Mouse (Mus musculus): ENCODE results near the gene Pltp.

The Pltp gene

DNA sequence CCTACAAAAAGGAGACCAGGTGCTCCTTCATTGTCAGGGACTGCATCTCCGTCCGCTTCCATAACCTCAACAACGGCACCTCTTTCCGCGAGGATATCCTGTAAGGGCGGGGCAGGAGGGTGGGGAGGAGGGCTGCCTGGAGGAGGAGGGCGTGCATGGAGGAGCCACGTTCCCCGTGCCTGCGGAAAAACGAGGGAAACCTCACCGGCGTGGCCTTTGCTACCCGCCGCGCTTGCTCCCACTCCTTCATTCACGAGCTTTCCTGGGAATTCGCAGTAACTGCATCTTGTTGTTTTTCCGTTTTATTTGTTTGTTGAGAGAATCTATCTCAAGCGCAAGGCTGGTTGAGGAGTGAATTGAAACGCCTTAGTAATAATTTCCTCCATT, 52.2 kb downstream of the Pltp start:
- DNase-seq (ENCODE audit: low read depth, low spot score), result no peak

DNA sequence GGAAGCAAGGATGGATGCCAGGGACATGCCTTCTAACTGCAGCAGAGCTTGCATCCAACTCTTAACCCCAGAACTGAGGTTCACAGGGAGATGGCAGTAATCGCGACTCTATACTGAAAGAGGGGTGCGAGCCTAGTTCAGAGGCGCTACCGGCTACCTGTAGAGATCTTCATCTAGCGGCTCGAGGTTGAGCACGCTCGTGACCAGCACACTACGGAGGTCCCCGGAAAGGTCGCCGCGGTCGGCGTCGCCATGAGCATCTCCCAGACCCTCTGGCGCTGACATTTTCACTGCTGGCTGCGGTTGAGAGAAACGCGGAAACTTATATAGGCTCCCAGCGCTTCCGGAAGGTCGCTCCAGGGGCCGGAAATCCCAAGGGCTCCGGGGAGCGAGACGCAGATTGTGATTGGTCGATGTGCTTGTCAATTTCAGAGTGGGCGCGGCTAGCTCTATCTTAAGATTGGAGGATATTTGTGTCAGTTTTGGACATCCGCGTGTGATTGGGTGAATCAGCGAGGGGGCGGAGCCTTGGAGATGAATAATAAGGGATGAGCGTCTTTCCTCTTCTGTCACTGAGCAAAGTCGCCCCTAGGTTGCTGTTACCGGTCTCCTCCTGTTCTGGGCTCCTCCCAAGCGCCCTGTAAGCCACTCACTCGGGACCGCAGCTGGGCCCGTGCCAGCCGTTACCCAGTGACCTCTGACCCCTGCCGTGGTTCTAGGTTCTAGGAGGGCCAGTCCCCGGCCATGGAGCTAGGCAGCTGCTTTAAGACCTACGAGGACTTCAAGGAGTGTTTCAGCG, 52.8 kb downstream of the Pltp start, which contains the start of the genes Acot8 and Zswim3:
Gene Acot8 (minus strand): TSS at position 350 of the 799 bp plus-strand sequence.
Gene Zswim3 (plus strand): TSS at position 566 of the 799 bp plus-strand sequence.
- DNase-seq (ENCODE audit: low read depth, low spot score), result peak; percentile 98

DNA sequence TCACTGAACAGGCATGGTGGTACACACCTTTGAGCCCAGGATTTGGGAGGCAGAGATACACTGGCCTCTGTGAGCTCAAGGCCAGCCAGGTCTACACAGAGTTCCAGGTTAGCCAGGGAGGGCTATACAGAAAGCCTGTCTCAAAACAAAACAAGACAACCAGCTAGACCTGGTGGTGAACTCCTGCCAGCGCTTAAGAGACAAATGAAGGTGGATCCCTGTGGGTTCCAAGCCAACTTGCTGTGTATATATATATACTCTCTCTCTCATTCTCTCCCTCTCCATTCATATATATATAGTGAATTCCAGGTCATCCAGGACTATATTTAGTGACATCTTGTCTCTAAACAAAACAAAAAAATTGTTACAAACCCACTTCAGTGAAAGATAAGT, 53.6 kb downstream of the Pltp start:
- no peak for DNase-seq (ENCODE audit: low read depth, low spot score)

DNA sequence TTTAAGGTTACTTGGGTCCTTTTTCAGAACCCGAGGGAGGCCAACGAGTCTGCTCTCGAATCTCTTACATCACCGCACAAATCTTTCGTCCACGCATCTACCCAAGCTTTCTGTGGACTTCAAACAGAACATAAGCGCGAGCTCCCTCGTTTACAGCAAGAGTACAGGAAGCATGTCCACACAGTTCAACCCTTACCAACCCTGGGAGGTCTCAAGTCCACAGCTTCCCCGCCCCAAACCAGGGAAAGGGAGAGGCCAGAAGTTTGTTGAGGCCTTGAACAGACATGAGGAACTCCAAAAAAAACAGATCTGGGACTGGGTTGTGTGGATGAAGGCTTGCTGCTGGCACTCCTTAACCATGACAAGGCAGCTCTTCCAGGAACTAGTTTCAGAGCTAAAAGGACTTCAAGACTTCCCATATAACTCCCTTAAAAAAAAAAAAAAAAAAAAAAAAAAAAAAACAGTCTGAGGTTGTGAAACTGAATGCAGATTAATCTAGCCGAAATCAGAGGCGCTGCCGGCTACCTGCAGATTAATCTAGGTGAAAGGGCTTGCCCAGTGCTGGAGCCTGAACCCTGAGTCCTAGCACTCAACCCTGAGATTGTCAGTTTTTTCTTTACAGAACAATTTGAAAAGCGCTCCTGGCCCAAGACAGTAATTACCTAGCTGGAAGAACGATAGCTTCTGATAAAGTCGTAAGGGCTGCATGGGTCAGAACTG, 54.1 kb downstream of the Pltp start:
- no peak for DNase-seq (ENCODE audit: low read depth, low spot score)

DNA sequence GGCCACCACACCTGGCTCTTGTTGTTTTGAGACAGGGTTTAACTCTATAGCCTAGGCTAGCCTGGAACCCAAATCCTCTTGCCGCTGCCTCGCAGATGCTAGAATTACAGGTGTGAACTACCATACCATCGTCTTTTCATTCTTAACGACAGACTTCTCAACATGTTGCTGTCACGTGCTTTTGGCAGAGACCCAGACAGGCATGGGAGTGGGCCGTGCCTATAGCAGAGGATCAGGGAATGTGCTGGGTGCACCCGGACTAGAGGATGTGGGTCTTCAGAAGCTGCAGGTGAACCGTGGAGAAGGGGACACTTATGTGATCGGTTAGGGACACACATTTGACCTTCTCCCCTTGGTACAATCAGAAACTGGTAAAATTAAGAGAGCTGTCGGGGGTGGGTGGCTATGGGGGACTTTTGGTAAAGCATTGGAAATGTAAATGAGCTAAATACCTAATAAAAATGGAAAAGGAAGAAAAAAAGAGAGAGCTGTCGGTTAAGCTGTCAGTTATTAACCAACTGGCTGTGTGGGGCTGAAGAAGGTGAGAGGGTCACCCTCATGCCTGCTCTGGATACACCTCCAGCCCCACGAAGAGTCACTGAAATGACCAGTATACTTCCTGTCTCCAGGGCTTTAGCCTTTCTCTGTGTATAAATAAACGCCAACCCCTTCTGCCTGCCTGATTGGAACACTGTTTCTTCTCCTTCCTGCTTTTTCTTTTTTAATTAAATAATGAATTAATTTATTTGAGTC, 57.1 kb downstream of the Pltp start:
- no peak for DNase-seq (ENCODE audit: low read depth, low spot score)

DNA sequence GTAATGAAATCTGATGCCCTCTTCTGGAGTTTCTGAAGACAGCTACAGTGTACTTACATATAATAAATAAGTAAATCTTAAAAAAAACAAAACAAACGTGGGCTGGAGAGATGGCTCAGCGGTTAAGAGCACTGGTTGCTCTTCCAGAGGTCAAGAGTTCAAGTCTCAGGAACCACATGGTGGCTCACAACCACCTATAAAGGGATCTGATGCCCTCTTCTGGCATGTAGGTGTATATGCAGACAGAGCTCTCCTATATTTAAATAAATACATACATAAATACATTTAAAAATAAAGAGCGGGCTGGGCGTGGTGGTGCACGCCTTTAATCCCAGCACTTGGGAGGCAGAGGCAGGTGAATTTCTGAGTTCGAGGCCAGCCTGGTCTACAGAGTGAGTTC, 59.0 kb downstream of the Pltp start:
- DNase-seq (ENCODE audit: low read depth, low spot score), result peak; percentile 59

DNA sequence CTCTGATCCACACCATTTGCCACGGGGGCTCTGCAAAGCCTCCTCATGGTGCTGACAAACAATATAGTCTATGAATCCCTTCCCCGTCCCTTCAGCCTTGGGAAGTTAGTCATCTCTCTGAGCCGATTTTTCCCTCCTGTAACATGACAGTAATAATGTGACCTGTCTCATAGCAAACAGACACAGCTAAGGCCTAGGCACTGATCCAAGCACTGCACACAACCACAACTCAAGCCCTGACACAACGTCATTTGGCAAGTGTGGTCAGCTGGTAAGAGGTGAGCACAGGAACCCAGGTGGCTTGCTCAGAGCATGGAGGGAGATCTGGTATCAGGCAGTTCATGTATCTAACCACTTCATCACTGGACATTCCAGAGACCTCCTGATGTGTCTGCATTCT, 61.6 kb downstream of the Pltp start:
- no peak for DNase-seq (ENCODE audit: low read depth, low spot score)

DNA sequence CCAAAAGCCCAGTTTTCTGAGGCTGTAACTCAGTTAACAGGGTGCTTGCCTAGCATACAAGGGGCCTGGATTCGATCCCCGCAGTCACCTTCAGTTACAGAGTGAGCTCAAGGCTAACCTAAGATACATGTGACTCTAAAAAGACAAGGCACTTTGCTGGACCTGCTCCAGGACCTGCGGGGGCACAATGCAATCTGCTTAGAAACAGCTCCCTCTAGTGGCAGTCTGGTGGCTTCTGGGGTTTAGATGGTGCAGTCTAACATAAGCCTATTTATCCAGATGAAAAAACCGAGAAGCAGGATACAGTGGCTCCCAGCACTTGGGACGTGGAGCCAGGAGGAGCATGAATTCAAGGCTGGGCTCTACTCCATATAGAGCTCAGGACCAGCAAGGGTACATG, 63.2 kb downstream of the Pltp start:
- peak; percentile 87 for DNase-seq (ENCODE audit: low read depth, low spot score)

DNA sequence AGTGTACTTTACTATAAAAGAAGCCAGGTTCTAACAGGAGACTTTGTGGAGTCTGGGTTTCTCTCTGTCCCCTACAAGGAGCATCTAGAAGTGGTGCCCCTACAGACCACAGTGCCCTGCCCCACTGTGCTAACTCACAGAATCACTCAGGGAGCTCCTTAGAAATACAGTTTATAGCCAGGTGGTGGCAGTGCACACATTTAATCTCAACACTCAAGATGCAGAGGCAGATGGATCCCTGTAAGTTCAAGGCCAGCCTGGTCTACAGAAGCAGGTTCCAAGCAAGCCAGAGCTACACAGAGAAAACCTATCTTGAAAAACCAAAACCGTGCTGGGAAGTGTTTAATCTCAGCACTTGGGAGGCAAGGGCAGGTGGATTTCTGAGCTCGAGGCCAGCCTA, 63.7 kb downstream of the Pltp start:
- DNase-seq (ENCODE audit: low read depth, low spot score), result peak; percentile 48

DNA sequence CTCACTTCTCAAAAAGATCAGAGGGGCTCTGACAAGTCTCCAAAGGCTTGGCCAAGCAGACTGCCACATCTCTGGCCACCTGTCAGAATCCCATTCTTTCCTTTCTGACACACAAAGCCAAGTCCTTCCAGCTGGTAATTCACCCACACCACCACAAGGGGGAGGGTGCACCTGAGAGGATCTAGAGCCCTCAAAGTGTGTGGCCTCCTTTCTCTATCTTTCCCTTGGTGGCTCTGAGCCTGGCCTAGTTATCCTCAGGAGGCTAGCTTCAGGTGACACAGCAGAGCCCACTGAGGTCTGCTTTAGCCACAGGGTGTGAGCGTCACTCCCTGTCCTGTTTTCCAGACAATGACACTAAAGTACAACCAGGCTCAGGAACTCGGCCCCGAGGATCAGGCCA, 64.3 kb downstream of the Pltp start:
- peak; percentile 74 for DNase-seq (ENCODE audit: low read depth, low spot score)

DNA sequence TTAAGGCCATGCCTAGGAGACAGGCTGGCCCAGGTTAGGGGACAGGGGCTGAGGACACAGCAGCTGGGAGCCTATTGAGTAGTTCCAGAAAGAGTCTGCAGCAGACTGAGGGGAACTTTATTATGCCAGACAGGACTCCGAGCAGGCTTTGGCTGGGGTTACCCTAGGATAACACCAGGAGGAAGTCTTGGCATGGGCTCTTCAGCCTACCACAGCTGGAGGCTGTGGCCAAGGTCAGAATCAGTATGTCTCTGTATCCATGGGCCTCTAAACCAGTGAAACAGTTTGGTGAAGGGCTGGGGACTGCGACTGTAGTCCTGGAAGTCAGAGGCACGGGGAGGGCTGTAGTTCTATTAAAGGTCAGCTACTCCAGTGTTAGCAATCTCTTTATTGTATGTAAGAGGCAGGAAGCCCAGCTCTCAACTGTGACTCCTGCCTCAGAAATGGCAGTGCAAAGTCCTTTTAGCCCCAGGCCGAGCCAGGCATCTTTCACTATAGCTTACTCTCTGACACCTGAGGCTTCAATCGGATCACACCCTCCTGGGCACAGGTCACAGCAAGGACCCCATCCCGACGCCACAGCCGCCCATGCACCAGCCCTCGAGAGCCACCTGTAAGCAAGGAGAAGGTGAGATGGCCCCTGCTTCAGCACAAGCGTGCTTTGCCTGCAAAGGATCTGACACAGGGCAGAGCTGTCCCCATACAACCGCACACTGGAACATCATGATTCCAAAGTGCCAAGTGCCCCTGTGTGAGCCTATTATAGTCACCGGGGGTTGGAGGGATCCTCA, 64.9 kb downstream of the Pltp start:
- no peak for DNase-seq (ENCODE audit: low read depth, low spot score)

DNA sequence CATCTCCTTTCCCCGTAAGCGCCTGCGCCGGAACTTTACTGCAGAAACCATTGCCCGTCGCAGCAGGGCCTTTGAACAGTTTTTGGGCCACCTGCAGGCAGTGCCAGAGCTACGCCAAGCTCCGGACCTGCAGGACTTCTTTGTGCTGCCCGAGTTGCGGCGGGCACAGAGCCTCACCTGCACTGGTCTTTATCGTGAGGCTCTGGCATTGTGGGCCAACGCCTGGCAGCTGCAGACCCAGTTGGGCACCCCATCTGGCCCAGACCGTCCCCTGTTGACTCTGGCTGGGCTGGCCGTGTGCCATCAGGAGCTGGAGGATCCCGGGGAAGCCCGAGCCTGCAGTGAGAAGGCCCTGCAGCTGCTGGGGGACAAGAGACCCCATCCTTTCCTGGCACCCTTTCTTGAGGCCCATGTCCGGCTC, 65.7 kb downstream of the Pltp start:
- DNase-seq (ENCODE audit: low read depth, low spot score), result no peak

DNA sequence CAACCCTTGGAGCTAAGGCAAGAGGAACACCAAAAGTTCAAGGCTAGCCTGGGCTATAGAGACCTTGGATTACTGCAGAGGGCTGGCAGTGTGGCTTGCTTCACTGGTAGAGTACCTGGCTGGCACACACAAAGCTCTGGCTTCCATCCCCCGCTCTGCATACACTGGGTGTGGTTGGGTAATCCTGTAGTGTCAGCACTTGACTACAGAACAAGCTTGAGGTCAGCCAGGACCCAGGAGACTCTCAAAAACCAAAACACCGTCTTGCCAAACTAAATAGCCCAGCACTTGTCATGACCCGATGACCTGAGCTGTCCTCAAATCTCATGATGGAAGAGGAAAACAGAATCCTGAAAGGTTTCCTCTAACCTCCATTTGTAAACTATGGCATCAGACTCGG, 67.1 kb downstream of the Pltp start:
- no peak for DNase-seq (ENCODE audit: low read depth, low spot score)
